Mouse (Mus musculus): Measurements from ENCODE around the gene Reg3g.

DNA sequence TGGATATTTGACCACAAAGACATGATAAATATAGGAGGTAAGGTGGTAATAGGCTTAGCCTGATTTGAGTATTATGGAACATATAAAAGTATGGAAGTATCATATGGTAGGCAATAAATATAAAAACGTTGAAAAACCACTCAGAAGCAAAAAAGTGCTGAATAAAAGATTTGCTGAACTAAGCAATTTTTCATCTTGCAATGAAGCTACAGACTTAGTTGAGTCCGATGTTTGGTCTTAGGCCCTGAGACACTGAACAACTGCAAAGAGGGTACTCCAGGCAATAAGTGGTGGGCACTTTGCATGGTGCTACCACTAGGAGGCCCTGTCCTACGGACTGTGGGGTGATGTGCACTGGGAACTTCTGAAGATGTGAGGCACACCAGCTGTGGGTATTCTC, 37.1 kb upstream of the Reg3g start:
- TF ChIP-seq CTCF (IDR thresholded peaks at IDR 0.05; ENCODE audit: low read depth, low read length) (no peak), POLR2A (IDR thresholded peaks at IDR 0.05; ENCODE audit: borderline replicate concordance, low read depth, low read length) (no peak)

Measured in bone marrow macrophage, adult 2 months (primary cell).